Mouse (Mus musculus) C2C12 (cell line): ENCODE results near the gene B130006D01Rik. TPM values are rescaled to one million over a fixed set of nuclear protein-coding genes. Genes with fewer than 3 reads are reported as not detected.

Source experiments
- H3K27me3 ChIP-seq: one replicate; pipeline ENCODE4 v1.6.1; 2011; ENCODE audit not compliant: control insufficient read depth, insufficient read depth, insufficient read length
- H3K36me3 ChIP-seq: one replicate; pipeline ENCODE4 v1.6.1; 2011; ENCODE audit not compliant: control insufficient read depth, insufficient read depth
- H3K4me3 ChIP-seq: one replicate; pipeline ENCODE4 v1.5.1; 2011; ENCODE audit warnings: mild to moderate bottlenecking, control low read depth; ENCODE audit not compliant: poor library complexity, insufficient read depth, severe bottlenecking
- H3K79me2 ChIP-seq: one replicate; pipeline ENCODE4 v1.6.1; 2011; ENCODE audit not compliant: control insufficient read depth, insufficient read depth
- H3K79me3 ChIP-seq: one replicate; pipeline ENCODE4 v1.6.1; 2011; ENCODE audit warnings: low read depth, control low read depth
- H3ac ChIP-seq: one replicate; pipeline ENCODE3; 2011; ENCODE audit warnings: low read depth; ENCODE audit not compliant: control insufficient read depth, insufficient read length
- CEBPB ChIP-seq: IDR thresholded peaks from one replicate; pipeline ENCODE4 v1.6.1; 2011; ENCODE audit warnings: low read depth, mild to moderate bottlenecking, control low read depth, moderate library complexity
- CTCF ChIP-seq: IDR thresholded peaks from one replicate; pipeline ENCODE4 v1.5.1; 2011; ENCODE audit not compliant: control insufficient read depth, insufficient read depth, insufficient read length
- FOSL1 ChIP-seq: IDR thresholded peaks from one replicate; pipeline ENCODE4 v1.8.0; 2011; ENCODE audit warnings: mild to moderate bottlenecking, low read length; ENCODE audit not compliant: poor library complexity, insufficient read depth, severe bottlenecking
- MAX ChIP-seq: IDR thresholded peaks from one replicate; pipeline ENCODE4 v1.6.1; 2011; ENCODE audit warnings: mild to moderate bottlenecking, control low read depth
- MYOD1 ChIP-seq: IDR thresholded peaks from one replicate; pipeline ENCODE4 v1.6.1; 2011; ENCODE audit warnings: low read depth; ENCODE audit not compliant: control insufficient read depth, insufficient read length
- MYOG ChIP-seq: IDR thresholded peaks from one replicate; pipeline ENCODE4 v1.6.1; 2011; ENCODE audit not compliant: control insufficient read depth, insufficient read length; ENCODE audit errors: extremely low read depth
- USF1 ChIP-seq: IDR thresholded peaks from one replicate; pipeline ENCODE4 v1.6.1; 2011; ENCODE audit warnings: low read depth, mild to moderate bottlenecking, control low read depth, moderate library complexity
- polyA plus RNA-seq: library from polyadenylated mRNA; unstranded; fragments of >200 nt; fragmentation: generic; extraction: Trizol; gene quantifications from one replicate; pipeline ENCODE4 v1.2.1, GENCODE M21; 2012; ENCODE audit warnings: missing spikeins

Gene B130006D01Rik
- polyA plus RNA-seq, 1 experiment: 0.02 TPM

DNA sequence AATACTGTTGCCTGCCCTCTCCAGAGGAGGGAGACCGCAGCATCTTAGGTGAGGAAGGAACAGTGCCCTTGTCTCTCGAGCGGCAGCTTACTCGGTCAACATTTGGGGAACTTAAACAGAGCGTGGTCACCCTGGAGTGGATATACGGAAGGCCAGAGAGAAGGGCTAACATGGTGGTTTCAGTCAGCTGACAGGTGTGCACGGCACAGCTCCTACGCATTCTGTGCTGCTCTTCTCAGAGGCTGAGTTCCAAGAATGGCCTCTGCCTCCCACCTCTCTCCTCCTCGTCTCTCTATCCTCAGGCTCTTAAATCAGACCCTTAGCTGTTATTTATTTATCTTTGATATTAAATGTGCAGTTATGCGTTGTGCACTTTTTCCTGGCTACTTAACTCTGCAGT lies 41.9 kb downstream of the B130006D01Rik start:
- no peak overlapping the region for H3K4me3 ChIP-seq
- no peak overlapping the region for H3ac ChIP-seq
- H3K27me3 ChIP-seq: no peaks in the 10 kb centered on the region
- no peaks in the 10 kb centered on the region for H3K79me2 ChIP-seq
- peaks cover 12% of the 10 kb centered on the region for H3K36me3 ChIP-seq
- H3K79me3 ChIP-seq: no peaks in the 10 kb centered on the region
- TF ChIP-seq CEBPB (no peak), FOSL1 (no peak), MYOD1 (no peak), MAX (no peak), MYOG (no peak), CTCF (no peak), USF1 (no peak)

DNA sequence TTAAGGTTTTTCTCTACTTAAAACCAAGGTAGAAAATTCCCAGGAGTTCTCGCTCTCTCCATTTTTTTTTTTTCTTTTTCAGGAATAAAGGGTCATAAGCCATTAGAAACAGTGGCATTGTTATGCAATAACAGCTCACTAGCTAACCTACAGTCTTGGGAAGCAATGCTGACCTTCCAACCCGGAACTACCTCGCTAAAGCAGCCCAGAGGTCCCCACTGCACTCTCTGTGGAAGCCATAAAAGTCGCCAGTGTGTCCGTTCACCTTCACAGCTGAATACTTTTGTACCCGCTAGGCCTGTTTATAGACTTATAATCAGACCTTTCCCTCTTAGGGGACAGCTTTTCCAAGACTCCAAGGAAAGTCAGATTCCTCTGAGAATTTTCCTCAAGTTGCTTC lies 44.9 kb downstream of the B130006D01Rik start:
- H3K36me3 ChIP-seq: peaks cover 12% of the 10 kb centered on the region
- TF ChIP-seq MYOD1 (no peak), FOSL1 (no peak), CEBPB (no peak), MYOG (no peak), USF1 (no peak), MAX (no peak), CTCF (no peak)

DNA sequence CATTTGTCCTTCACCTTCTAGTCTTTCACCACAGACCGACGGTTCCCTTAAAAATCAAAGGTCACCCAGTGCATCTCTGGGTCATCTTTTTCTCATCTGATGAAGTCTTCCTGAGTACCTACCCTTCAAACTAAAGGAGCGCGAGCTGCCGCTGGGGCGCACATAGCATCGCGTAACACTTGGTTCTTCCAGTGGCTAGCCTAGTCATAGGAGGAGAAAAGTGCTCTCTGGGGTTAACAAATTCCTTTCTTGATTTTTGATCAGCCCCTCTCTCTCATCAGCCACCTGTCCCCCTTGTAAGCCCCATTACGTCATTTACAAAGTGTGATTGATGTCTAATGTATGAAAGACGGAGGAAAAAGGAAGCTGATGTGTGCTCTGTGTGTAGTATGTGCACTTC lies 45.8 kb downstream of the B130006D01Rik start:
- H3K4me3 ChIP-seq: no peak overlapping the region
- H3K79me3 ChIP-seq: no peaks in the 10 kb centered on the region
- no peak for TF ChIP-seq MAX
- TF ChIP-seq CEBPB: no peak
- no peak for TF ChIP-seq CTCF
- TF ChIP-seq FOSL1: no peak
- TF ChIP-seq MYOG: no peak
- TF ChIP-seq MYOD1: no peak
- TF ChIP-seq USF1: no peak
- H3K27me3 ChIP-seq: no peaks in the 10 kb centered on the region
- peaks cover 9% of the 10 kb centered on the region for H3K36me3 ChIP-seq
- H3K79me2 ChIP-seq: no peaks in the 10 kb centered on the region
- no peak overlapping the region for H3ac ChIP-seq

More for the DNA sequence above, 44.9 kb downstream of the B130006D01Rik start:
- Histone ChIP-seq H3K4me3 (no peak overlapping the region), H3K79me2 (no peaks in the 10 kb centered on the region), H3ac (no peak overlapping the region), H3K79me3 (no peaks in the 10 kb centered on the region), H3K27me3 (no peaks in the 10 kb centered on the region)

DNA sequence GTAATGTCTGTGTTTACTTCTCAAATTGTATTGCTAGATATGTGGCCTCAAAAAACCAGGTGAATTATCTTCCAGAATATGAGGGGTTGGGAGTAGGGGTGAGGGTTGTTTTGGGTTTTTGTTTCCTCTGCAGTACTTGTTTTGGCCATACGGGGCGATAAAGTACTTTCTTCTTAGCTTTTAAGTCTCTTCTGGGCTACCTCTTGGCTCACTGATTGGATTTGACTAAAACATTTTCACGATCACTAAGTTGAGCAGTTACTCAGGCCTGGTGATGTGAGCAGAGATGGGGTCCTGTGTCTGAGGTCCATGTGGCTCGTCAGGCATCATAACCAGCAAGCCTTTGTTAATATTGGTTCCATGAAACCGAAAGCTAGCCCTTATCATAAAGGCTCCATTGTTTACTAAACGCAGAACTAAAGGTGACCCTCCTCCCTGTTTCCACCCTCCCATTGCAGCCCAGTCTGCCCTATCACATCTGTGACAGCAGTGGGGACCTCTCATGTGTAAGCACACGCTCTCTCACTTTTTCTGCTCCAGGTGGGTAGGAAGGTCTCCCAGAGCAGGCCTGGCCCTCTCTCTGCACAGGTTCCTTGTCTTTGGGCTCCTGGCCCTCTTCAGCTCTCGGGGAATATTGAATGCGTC lies 47.5 kb downstream of the B130006D01Rik start:
- no peak overlapping the region for H3ac ChIP-seq
- no peak overlapping the region for H3K4me3 ChIP-seq
- no peaks in the 10 kb centered on the region for H3K79me2 ChIP-seq
- H3K36me3 ChIP-seq: peaks cover 4% of the 10 kb centered on the region
- H3K27me3 ChIP-seq: no peaks in the 10 kb centered on the region
- no peak for TF ChIP-seq CTCF
- TF ChIP-seq MYOG: no peak
- no peak for TF ChIP-seq MAX
- TF ChIP-seq USF1: no peak
- no peak for TF ChIP-seq CEBPB
- TF ChIP-seq FOSL1: no peak
- no peak for TF ChIP-seq MYOD1
- H3K79me3 ChIP-seq: no peaks in the 10 kb centered on the region

DNA sequence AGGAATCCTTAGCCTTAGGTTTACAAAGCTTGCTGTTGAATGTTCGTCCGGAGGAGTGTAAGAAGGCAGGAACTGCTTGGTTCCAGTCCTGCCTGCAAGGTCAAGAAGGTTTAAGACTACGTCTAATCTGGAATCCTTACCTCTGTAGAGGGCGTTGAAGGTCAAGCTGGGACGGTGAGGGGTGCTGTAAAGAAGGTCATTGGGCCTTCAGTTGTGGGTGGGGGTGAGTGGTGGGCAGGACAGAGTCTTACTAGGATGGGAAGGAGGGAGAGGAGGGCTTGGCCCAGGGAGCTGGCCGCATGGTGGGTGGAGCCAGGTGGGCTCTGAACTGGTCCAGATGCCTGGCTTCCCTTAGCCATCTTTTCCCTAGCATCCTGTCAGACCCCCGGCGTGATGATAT lies 48.3 kb downstream of the B130006D01Rik start:
- TF ChIP-seq CEBPB (no peak), USF1 (no peak), FOSL1 (no peak), MAX (no peak)
- Histone ChIP-seq H3K79me3 (no peaks in the 10 kb centered on the region), H3ac (no peak overlapping the region), H3K79me2 (no peaks in the 10 kb centered on the region), H3K27me3 (no peaks in the 10 kb centered on the region), H3K36me3 (peaks cover 3% of the 10 kb centered on the region), H3K4me3 (no peak overlapping the region)

GRCm38 (mm10) chr11:95773264-95773663 lies 49.9 kb downstream of the B130006D01Rik start:
- Histone ChIP-seq H3K79me2 (no peaks in the 10 kb centered on the region), H3ac (no peak overlapping the region), H3K27me3 (no peaks in the 10 kb centered on the region), H3K36me3 (peaks cover under 1% of the 10 kb centered on the region), H3K4me3 (no peak overlapping the region), H3K79me3 (no peaks in the 10 kb centered on the region)
- TF ChIP-seq FOSL1 (no peak), MYOG (no peak), MAX (no peak), USF1 (no peak), CTCF (no peak), MYOD1 (no peak), CEBPB (no peak)

Other genes with a start within 250 kb of the B130006D01Rik start
- 1.2 TPM for gene Nxph3, start 209.0 kb upstream of the B130006D01Rik start, polyA plus RNA-seq
- gene Ngfr, start 135.9 kb upstream of the B130006D01Rik start, polyA plus RNA-seq: 0.02 TPM
- gene Phb, start 56.6 kb upstream of the B130006D01Rik start, polyA plus RNA-seq: 396 TPM
- 4.8 TPM for gene Zfp652, start 10.9 kb upstream of the B130006D01Rik start, polyA plus RNA-seq
- 98.3 TPM for gene Phospho1, start 100.9 kb downstream of the B130006D01Rik start, polyA plus RNA-seq
- gene Gngt2, start 113.6 kb downstream of the B130006D01Rik start, polyA plus RNA-seq: 2.7 TPM
- gene Abi3, start 118.9 kb downstream of the B130006D01Rik start, polyA plus RNA-seq: 0.33 TPM
- gene B4galnt2, start 191.3 kb downstream of the B130006D01Rik start, polyA plus RNA-seq: not detected